Comparison of ENCODE assay signal across 16 mouse cellular contexts in the genomic region with DNA sequence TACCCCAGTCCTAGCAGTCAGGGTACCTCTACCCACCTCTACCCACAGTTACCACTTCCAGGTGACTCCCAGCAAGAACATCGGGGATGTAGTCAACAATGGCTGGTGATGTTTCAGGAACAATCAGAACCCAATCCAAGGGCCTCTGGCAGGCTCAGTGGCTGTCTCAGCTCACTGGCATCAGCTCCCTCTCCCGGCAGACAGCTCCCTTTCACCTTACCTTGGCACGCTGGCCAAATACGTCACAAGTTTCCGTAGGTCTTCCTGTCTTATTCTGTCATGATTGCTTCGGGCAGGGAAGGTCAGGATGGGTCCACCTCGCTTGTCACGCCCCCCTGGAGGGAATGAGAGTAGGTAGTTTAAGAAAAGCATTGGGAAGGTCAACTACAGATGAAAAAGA.
"Had no signal": no experiment of that assay in that cellular context is flagged by ENCODE, and none has a peak within 500 bp of the region (broad histone marks: within the 10 kb centered on the region; RNA-seq: fewer than 3 reads in every experiment).

No protein-coding gene starts in this region.

- H3K27me3 ChIP-seq: limb, embryonic 12.5 days; liver, embryonic 13.5 days; lung, embryonic 15.5 days; midbrain, embryonic 15.5 days; neural tube, embryonic 12.5 days; stomach, embryonic 15.5 days had no signal

- H3K9ac ChIP-seq: limb, embryonic 12.5 days; liver, embryonic 13.5 days; liver, postnatal 0 days; lung, embryonic 15.5 days; midbrain, embryonic 15.5 days; neural tube, embryonic 12.5 days; stomach, embryonic 15.5 days had no signal

- H3K36me3 ChIP-seq: liver, embryonic 13.5 days; lung, embryonic 15.5 days; midbrain, embryonic 15.5 days; stomach, embryonic 15.5 days had no signal

- H3K4me2 ChIP-seq: limb, embryonic 12.5 days; liver, embryonic 13.5 days; lung, embryonic 15.5 days; midbrain, embryonic 11.5 days; midbrain, embryonic 15.5 days; neural tube, embryonic 12.5 days; stomach, embryonic 15.5 days had no signal

- H3K9me3 ChIP-seq: limb, embryonic 12.5 days; liver, embryonic 13.5 days; lung, embryonic 15.5 days; megakaryocyte, embryonic 14.5 days; midbrain, embryonic 15.5 days; neural tube, embryonic 12.5 days; stomach, embryonic 15.5 days had no signal

- DNase-seq: liver; liver, embryonic 13.5 days; liver, postnatal 0 days; lung, postnatal 14 days; retina, postnatal 1 day; thymus, adult 2 months; thymus, postnatal 25 days had no signal

- H3K4me3 ChIP-seq: limb, embryonic 12.5 days; liver, embryonic 13.5 days; lung, embryonic 15.5 days; megakaryocyte, embryonic 14.5 days; midbrain, embryonic 15.5 days; neural tube, embryonic 12.5 days; stomach, embryonic 15.5 days had no signal

- ATAC-seq: intestine, postnatal 0 days; liver, postnatal 0 days; midbrain, embryonic 15.5 days had no signal

- H3K4me1 ChIP-seq: liver, embryonic 13.5 days; lung, embryonic 15.5 days; stomach, embryonic 15.5 days had no signal

- H3K27ac ChIP-seq: limb, embryonic 12.5 days; liver, embryonic 13.5 days; lung, embryonic 15.5 days; macrophage; midbrain, embryonic 15.5 days; neural tube, embryonic 12.5 days; stomach, embryonic 15.5 days had no signal
